Mouse (Mus musculus): ENCODE measurements around the gene Pik3c2a. TPM values are rescaled to one million over a fixed set of nuclear protein-coding genes. Genes with fewer than 3 reads are reported as not detected.

Pik3c2a gene
- 6.8 and 8.1 TPM in 2 replicates for polyA plus RNA-seq (2012; rRNA removed)

GRCm38 (mm10) chr7:116443004-116443696, at the start of gene Pik3c2a:
TSS of gene Pik3c2a (minus strand) at chr7:116443449.

GRCm38 (mm10) chr7:116333713-116334668, 109.3 kb downstream of the Pik3c2a start, which contains the start of gene Rps13:
TSS of gene Rps13 (minus strand) at chr7:116334195.

GRCm38 (mm10) chr7:116307871-116308631, 135.2 kb downstream of the Pik3c2a start, which contains the start of gene Plekha7:
TSS of gene Plekha7 (minus strand) at chr7:116308376.

Other genes with a start within 250 kb of the Pik3c2a start
- 2.2 and 3.4 TPM in 2 replicates for gene Plekha7, start 135.1 kb downstream of the Pik3c2a start, polyA plus RNA-seq (2012; rRNA removed)
- gene Rps13, start 109.3 kb downstream of the Pik3c2a start, polyA plus RNA-seq (2012; rRNA removed), result 512 and 560 TPM in 2 replicates
- 4.0 and 4.4 TPM in 2 replicates for gene Nucb2, start 60.9 kb upstream of the Pik3c2a start, polyA plus RNA-seq (2012; rRNA removed)